Mouse (Mus musculus) thymus, adult 2 months (tissue): Measurements from ENCODE around the gene Map4k1. TPM values are rescaled to one million over a fixed set of nuclear protein-coding genes. Genes with fewer than 3 reads are reported as not detected.

Source experiments
- DNase-seq: peaks from one replicate; pipeline ENCODE4 v3.0.0; 2021
- H3K27ac ChIP-seq: fragments of 200-500 bp; 2 replicates; pipeline ENCODE4 v1.5.1; 2012; ENCODE audit warnings: low read length, control low read depth; ENCODE audit not compliant: control insufficient read depth, insufficient read depth
- H3K27me3 ChIP-seq: fragments of 200-500 bp; 2 replicates; pipeline ENCODE4 v1.6.1; 2012; ENCODE audit warnings: mild to moderate bottlenecking, low read length, moderate library complexity, mixed read lengths; ENCODE audit not compliant: control insufficient read depth, insufficient read depth
- H3K36me3 ChIP-seq: fragments of 200-500 bp; 2 replicates; pipeline ENCODE4 v1.6.1; 2012; ENCODE audit warnings: mild to moderate bottlenecking, low read length, moderate library complexity; ENCODE audit not compliant: control insufficient read depth, insufficient read depth
- H3K4me1 ChIP-seq: fragments of 200-500 bp; replicated peaks from 2 replicates; pipeline ENCODE4 v1.6.1; 2012; ENCODE audit warnings: low read length; ENCODE audit not compliant: control insufficient read depth, insufficient read depth
- H3K4me3 ChIP-seq: fragments of 200-500 bp; 2 replicates; pipeline ENCODE4 v1.5.1; 2012; ENCODE audit warnings: mild to moderate bottlenecking, low read length, control low read depth, moderate library complexity; ENCODE audit not compliant: control insufficient read depth, insufficient read depth
- CTCF ChIP-seq: fragments of 200-500 bp; IDR thresholded peaks from 2 replicates; pipeline ENCODE4 v1.5.1; 2012; ENCODE audit warnings: mild to moderate bottlenecking, control low read depth, low read length, moderate library complexity, borderline replicate concordance; ENCODE audit not compliant: control insufficient read depth, poor library complexity, insufficient read depth; ENCODE audit errors: extremely low read depth
- POLR2A ChIP-seq: fragments of 200-500 bp; IDR thresholded peaks from 2 replicates; pipeline ENCODE4 v1.6.1; 2012; ENCODE audit warnings: mild to moderate bottlenecking, low read length, control low read depth, moderate library complexity; ENCODE audit not compliant: control insufficient read depth, poor library complexity, insufficient read depth; ENCODE audit errors: extremely low read depth
- WGBS: fragments of 180-500 bp; shearing (Covaris S2); methylation state at CpG from one replicate; pipeline ENCODE4 v1.1.7; 2018; 5-methylcytosine and 5-hydroxymethylcytosine counted together
- polyA plus RNA-seq: library from polyadenylated mRNA; depleted of rRNA; stranded (reverse); fragments of >200 nt; gene quantifications from 2 replicates; pipeline ENCODE4 v1.2.3, GENCODE M21; 2012

Map4k1 gene
- polyA plus RNA-seq, 1 experiment = 164 TPM

- no peak for TF ChIP-seq CTCF
- TF ChIP-seq POLR2A = no peak
- H3K4me1 ChIP-seq = peaks cover 28% of the 10 kb centered on the region
Measured at GRCm38 (mm10) chr7:28959505-28960045, 22.3 kb upstream of the Map4k1 start.

GRCm38 (mm10) chr7:28960354-28961046, 21.4 kb upstream of the Map4k1 start:
- H3K4me1 ChIP-seq = peaks cover 26% of the 10 kb centered on the region
- 69% methylated on average over 9 of the region's 9 CpGs for WGBS
- DNase-seq = no peak

More at GRCm38 (mm10) chr7:28959505-28960045, 22.3 kb upstream of the Map4k1 start:
- Histone ChIP-seq H3K27ac (no peak overlapping the region), H3K4me3 (no peak overlapping the region), H3K36me3 (no peaks in the 10 kb centered on the region), H3K27me3 (no peaks in the 10 kb centered on the region)
- 74% methylated on average over 6 of the region's 6 CpGs for WGBS
- no peak for DNase-seq

GRCm38 (mm10) chr7:28961584-28961926, 20.3 kb upstream of the Map4k1 start:
- no peaks in the 10 kb centered on the region for H3K36me3 ChIP-seq
- no peak overlapping the region for H3K27ac ChIP-seq
- no peaks in the 10 kb centered on the region for H3K27me3 ChIP-seq
- DNase-seq = no peak
- peaks cover 24% of the 10 kb centered on the region for H3K4me1 ChIP-seq
- peak overlapping the region; percentile 71 for H3K4me3 ChIP-seq
- 2% methylated on average over 7 of the region's 7 CpGs for WGBS
- no peak for TF ChIP-seq POLR2A
- TF ChIP-seq CTCF = no peak

More at GRCm38 (mm10) chr7:28960354-28961046, 21.4 kb upstream of the Map4k1 start:
- no peaks in the 10 kb centered on the region for H3K27me3 ChIP-seq
- H3K4me3 ChIP-seq = no peak overlapping the region; the same call in 1 of the 2 replicates
- TF ChIP-seq CTCF = no peak
- no peak for TF ChIP-seq POLR2A
- no peaks in the 10 kb centered on the region for H3K36me3 ChIP-seq
- H3K27ac ChIP-seq = no peak overlapping the region

GRCm38 (mm10) chr7:28961927-28962670, 19.8 kb upstream of the Map4k1 start, which contains the start of gene Actn4:
TSS of gene Actn4 (minus strand) at chr7:28962340.
- WGBS = under 1% methylated on average over 76 of the region's 76 CpGs

GRCm38 (mm10) chr7:28963399-28963923, 18.4 kb upstream of the Map4k1 start:
- DNase-seq = no peak
- no peaks in the 10 kb centered on the region for H3K27me3 ChIP-seq
- H3K36me3 ChIP-seq = no peaks in the 10 kb centered on the region
- peaks cover 19% of the 10 kb centered on the region for H3K4me1 ChIP-seq
- H3K4me3 ChIP-seq = no peak overlapping the region
- H3K27ac ChIP-seq = no peak overlapping the region
- TF ChIP-seq CTCF (no peak), POLR2A (no peak)
- 99% methylated on average over 3 of the region's 3 CpGs for WGBS

More at GRCm38 (mm10) chr7:28961927-28962670, 19.8 kb upstream of the Map4k1 start, which contains the start of gene Actn4:
- Histone ChIP-seq H3K27me3 (no peaks in the 10 kb centered on the region), H3K4me1 (peaks cover 24% of the 10 kb centered on the region), H3K27ac (no peak within 1 kb of the TSS), H3K4me3 (peak within 1 kb of the TSS; percentile 71), H3K36me3 (no peaks in the 10 kb centered on the region)
- TF ChIP-seq CTCF (peak; percentile 57; the same call in 1 of the 2 replicates), POLR2A (peak; percentile 98)
- DNase-seq = peak; percentile 99

GRCm38 (mm10) chr7:28965346-28965840, 16.5 kb upstream of the Map4k1 start:
- H3K4me1 ChIP-seq = peaks cover 12% of the 10 kb centered on the region
- WGBS = 95% methylated on average over 5 of the region's 5 CpGs
- TF ChIP-seq CTCF (no peak), POLR2A (no peak)
- H3K36me3 ChIP-seq = no peaks in the 10 kb centered on the region
- H3K27ac ChIP-seq = no peak overlapping the region
- H3K4me3 ChIP-seq = no peak overlapping the region
- H3K27me3 ChIP-seq = no peaks in the 10 kb centered on the region
- DNase-seq = no peak
